Mouse (Mus musculus) MEL (cell line): ENCODE measurements around the gene Jmjd1c. TPM values are rescaled to one million over a fixed set of nuclear protein-coding genes. Genes with fewer than 3 reads are reported as not detected.

Source experiments
- DNase-seq: peaks from one replicate; pipeline ENCODE4 v3.0.0; 2011; ENCODE audit warnings: low read depth, low spot score
- H3K27ac ChIP-seq: 2 replicates; pipeline ENCODE4 v1.5.1; 2012; ENCODE audit warnings: low read depth, mild to moderate bottlenecking, control low read depth, low read length, moderate library complexity; ENCODE audit not compliant: control insufficient read depth
- H3K27me3 ChIP-seq, 2 experiments: fragments of 150-350 bp in 1 of 2; sonication (generic) in 1 of 2; 2 replicates each; pipeline ENCODE4 v1.6.1; 2012; ENCODE audit warnings: low read length in 2 of 2, mild to moderate bottlenecking in 2 of 2, improper control_type of control experiment in 1 of 2, moderate library complexity in 1 of 2; ENCODE audit not compliant: insufficient read depth in 2 of 2, control insufficient read depth in 1 of 2
- H3K36me3 ChIP-seq, 2 experiments: 2 replicates each; pipeline ENCODE4 v1.6.1; 2012 to 2014; ENCODE audit warnings: low read length in 2 of 2, improper control_type of control experiment in 1 of 2, inconsistent platforms in 1 of 2, mild to moderate bottlenecking in 1 of 2; ENCODE audit not compliant: insufficient read depth in 2 of 2, control insufficient read depth in 1 of 2
- H3K4me1 ChIP-seq, 2 experiments: fragments of 150-350 bp in 1 of 2; sonication (generic) in 1 of 2; 2 replicates each; pipeline ENCODE4 v1.6.1; 2012; ENCODE audit warnings: low read length in 2 of 2, improper control_type of control experiment in 1 of 2, mild to moderate bottlenecking in 1 of 2; ENCODE audit not compliant: insufficient read depth in 2 of 2, control insufficient read depth in 1 of 2
- H3K4me3 ChIP-seq, 2 experiments: fragments of 150-350 bp in 1 of 2; sonication (generic) in 1 of 2; 2 replicates each; pipeline ENCODE4 v1.5.1; 2012; ENCODE audit warnings: low read depth in 2 of 2, low read length in 2 of 2, mild to moderate bottlenecking in 2 of 2, moderate library complexity in 2 of 2, control low read depth in 1 of 2, improper control_type of control experiment in 1 of 2; ENCODE audit not compliant: control insufficient read depth in 1 of 2, insufficient read depth in 1 of 2
- H3K79me2 ChIP-seq: 2 replicates; pipeline ENCODE4 v1.6.1; 2012; ENCODE audit warnings: mild to moderate bottlenecking, low read length, moderate library complexity; ENCODE audit not compliant: control insufficient read depth, poor library complexity, insufficient read depth
- H3K9ac ChIP-seq: 2 replicates; pipeline ENCODE4 v1.6.1; 2012; ENCODE audit warnings: low read depth, mild to moderate bottlenecking, control low read depth, low read length, moderate library complexity; ENCODE audit not compliant: control insufficient read depth, poor library complexity, severe bottlenecking
- H3K9me3 ChIP-seq: fragments of 150-350 bp; sonication (generic); replicated peaks from 2 replicates; pipeline ENCODE4 v1.6.1; 2012; ENCODE audit warnings: mild to moderate bottlenecking, low read length, improper control_type of control experiment, moderate library complexity; ENCODE audit not compliant: insufficient read depth
- BHLHE40 ChIP-seq: IDR thresholded peaks from 2 replicates; pipeline ENCODE4 v1.6.1; 2012; ENCODE audit warnings: low read depth, mild to moderate bottlenecking, inconsistent platforms, low read length, improper control_type of control experiment, borderline replicate concordance
- CHD1 ChIP-seq: IDR thresholded peaks from 2 replicates; pipeline ENCODE4 v1.6.1; 2012; ENCODE audit warnings: low read depth, mild to moderate bottlenecking, inconsistent platforms, low read length, improper control_type of control experiment
- CHD2 ChIP-seq: IDR thresholded peaks from 2 replicates; pipeline ENCODE4 v1.6.1; 2011; ENCODE audit warnings: low read length, improper control_type of control experiment
- ELF1 ChIP-seq: IDR thresholded peaks from 2 replicates; pipeline ENCODE4 v1.6.1; 2014; ENCODE audit warnings: low read depth, mild to moderate bottlenecking, inconsistent platforms, low read length, improper control_type of control experiment, moderate library complexity
- EP300 ChIP-seq, 2 experiments: IDR thresholded peaks; 2 replicates each; pipeline ENCODE4 v1.6.1; 2011; ENCODE audit warnings: improper control_type of control experiment in 2 of 2, low read length in 2 of 2, low read depth in 1 of 2, mild to moderate bottlenecking in 1 of 2
- ETS1 ChIP-seq: IDR thresholded peaks from 2 replicates; pipeline ENCODE4 v1.6.1; 2012; ENCODE audit warnings: low read depth, mild to moderate bottlenecking, inconsistent platforms, low read length, improper control_type of control experiment, moderate library complexity
- HCFC1 ChIP-seq: IDR thresholded peaks from 2 replicates; pipeline ENCODE4 v1.6.1; 2012; ENCODE audit warnings: low read depth, mild to moderate bottlenecking, inconsistent platforms, low read length, improper control_type of control experiment, moderate library complexity
- MAX ChIP-seq: IDR thresholded peaks from 2 replicates; pipeline ENCODE4 v1.6.1; 2011; ENCODE audit warnings: low read length, improper control_type of control experiment
- MAZ ChIP-seq: IDR thresholded peaks from 2 replicates; pipeline ENCODE4 v1.6.1; 2012; ENCODE audit warnings: low read depth, mild to moderate bottlenecking, inconsistent platforms, low read length, improper control_type of control experiment
- MXI1 ChIP-seq: IDR thresholded peaks from 2 replicates; pipeline ENCODE4 v1.6.1; 2011; ENCODE audit warnings: mild to moderate bottlenecking, low read depth, low read length, improper control_type of control experiment
- MYC ChIP-seq: IDR thresholded peaks from 2 replicates; pipeline ENCODE4 v1.6.1; 2011; ENCODE audit warnings: low read depth, mild to moderate bottlenecking, low read length, improper control_type of control experiment, moderate library complexity
- NRF1 ChIP-seq: IDR thresholded peaks from 2 replicates; pipeline ENCODE4 v1.6.1; 2014; ENCODE audit warnings: low read depth, mild to moderate bottlenecking, inconsistent platforms, low read length, improper control_type of control experiment, moderate library complexity; ENCODE audit not compliant: poor library complexity, insufficient read depth, severe bottlenecking
- POLR2AphosphoS2 ChIP-seq: IDR thresholded peaks from 2 replicates; pipeline ENCODE4 v1.6.1; 2011; ENCODE audit warnings: low read length, improper control_type of control experiment
- POLR2AphosphoS5 ChIP-seq: IDR thresholded peaks from 2 replicates; pipeline ENCODE4 v1.6.1; 2012; ENCODE audit warnings: low read depth, borderline replicate concordance, mild to moderate bottlenecking, inconsistent platforms, low read length, moderate library complexity, mixed read lengths
- RAD21 ChIP-seq: IDR thresholded peaks from 2 replicates; pipeline ENCODE4 v1.6.1; 2011; ENCODE audit warnings: mild to moderate bottlenecking, low read depth, low read length, improper control_type of control experiment
- SMC3 ChIP-seq: IDR thresholded peaks from 2 replicates; pipeline ENCODE4 v1.6.1; 2011; ENCODE audit warnings: low read depth, low read length, improper control_type of control experiment
- TAL1 ChIP-seq: IDR thresholded peaks from 2 replicates; pipeline ENCODE4 v1.6.1; 2012; ENCODE audit warnings: mild to moderate bottlenecking, inconsistent platforms, low read length, moderate library complexity, mixed read lengths
- USF2 ChIP-seq, 2 experiments: IDR thresholded peaks; 2 replicates each; pipeline ENCODE4 v1.6.1; 2011 to 2012; ENCODE audit warnings: improper control_type of control experiment in 2 of 2, low read length in 2 of 2, borderline replicate concordance in 1 of 2, inconsistent platforms in 1 of 2, low read depth in 1 of 2, mild to moderate bottlenecking in 1 of 2; ENCODE audit not compliant: insufficient read depth in 1 of 2
- ZC3H11A ChIP-seq: IDR thresholded peaks from 2 replicates; pipeline ENCODE4 v1.6.1; 2012; ENCODE audit warnings: low read depth, mild to moderate bottlenecking, inconsistent platforms, low read length, improper control_type of control experiment
- ZMIZ1 ChIP-seq: IDR thresholded peaks from 2 replicates; pipeline ENCODE4 v1.6.1; 2012; ENCODE audit warnings: low read depth, mild to moderate bottlenecking, inconsistent platforms, low read length, improper control_type of control experiment, moderate library complexity
- polyA plus RNA-seq, 2 experiments: library from polyadenylated mRNA; stranded (reverse) in 1 of 2; unstranded in 1 of 2; fragments of >175 nt in 1 of 2; fragments of >200 nt in 1 of 2; gene quantifications; 2 replicates each; pipeline versions ENCODE4 v1.2.1 to v1.2.4; 2012; ENCODE audit warnings: low replicate concordance in 2 of 2, low read depth in 1 of 2; ENCODE audit not compliant: insufficient read length in 2 of 2, insufficient read depth in 1 of 2, missing spikeins in 1 of 2
- total RNA-seq: library from RNA; depleted of rRNA; stranded (reverse); fragments of 300-350 nt; gene quantifications from 2 replicates; pipeline ENCODE4 v1.2.3, GENCODE M21; 2012

Gene Jmjd1c
- total and polyA plus RNA-seq, 3 experiments = 10.6 to 62.3 (median 15.2) TPM

- TF ChIP-seq EP300 (IDR thresholded peaks at IDR 0.05; ENCODE audit: low read depth in 1 of 2, low read length in 2 of 2) (no peak), CHD2 (no peak), BHLHE40 (no peak), ETS1 (no peak), POLR2AphosphoS5 (no peak), POLR2AphosphoS2 (no peak), SMC3 (no peak), USF2 (IDR thresholded peaks at IDR 0.05; ENCODE audit: borderline replicate concordance in 1 of 2, insufficient read depth in 1 of 2, low read depth in 1 of 2, low read length in 2 of 2) (no peak), ZC3H11A (no peak), ELF1 (no peak), MAZ (no peak), TAL1 (no peak), NRF1 (no peak), MXI1 (no peak), RAD21 (no peak)
- H3K79me2 ChIP-seq = no peaks in the 10 kb centered on the region
- H3K4me3 ChIP-seq = no peak overlapping the region
- H3K4me1 ChIP-seq = no peaks in the 10 kb centered on the region
- DNase-seq = no peak
- no peaks in the 10 kb centered on the region for H3K27me3 ChIP-seq
- no peak overlapping the region for H3K9ac ChIP-seq
- H3K9me3 ChIP-seq = no peaks in the 10 kb centered on the region
- no peak overlapping the region for H3K27ac ChIP-seq
- H3K36me3 ChIP-seq = no peaks in the 10 kb centered on the region
Measured at GRCm38 (mm10) chr10:67126859-67127758, 31.2 kb downstream of the Jmjd1c start.

GRCm38 (mm10) chr10:67129531-67129930, 33.6 kb downstream of the Jmjd1c start:
- H3K36me3 ChIP-seq = no peaks in the 10 kb centered on the region
- no peak for DNase-seq
- H3K4me1 ChIP-seq = no peaks in the 10 kb centered on the region
- H3K27ac ChIP-seq = no peak overlapping the region
- no peak for TF ChIP-seq CHD1
- no peak for TF ChIP-seq ELF1
- no peak for TF ChIP-seq ZMIZ1
- no peak for TF ChIP-seq HCFC1
- no peak for TF ChIP-seq MAZ
- TF ChIP-seq BHLHE40 = no peak
- TF ChIP-seq MYC = no peak
- TF ChIP-seq TAL1 = no peak
- no peak for TF ChIP-seq CHD2
- TF ChIP-seq SMC3 = no peak
- TF ChIP-seq MAX = no peak
- no peaks in the 10 kb centered on the region for H3K9me3 ChIP-seq
- H3K4me3 ChIP-seq = no peak overlapping the region
- no peaks in the 10 kb centered on the region for H3K27me3 ChIP-seq
- H3K79me2 ChIP-seq = no peaks in the 10 kb centered on the region
- no peak overlapping the region for H3K9ac ChIP-seq
